Mouse (Mus musculus): ENCODE measurements at regions not wholly inside any gene's neighbourhood (a gene's known extent, or its start where the extent isn't known, plus 50 kb on each side); places are given as distances from the start of the nearest gene placed in this dataset.
A peak's percentile ranks its signal among the peaks of the same experiment; 100 is the strongest.

- peaks cover 3% of the 10 kb centered on the region; the same call in 1 of the 2 replicates for H3K27me3 ChIP-seq (ENCODE audit: insufficient read depth, low read length)
- no peak for ATAC-seq (ENCODE audit: extremely low read depth, insufficient number of reproducible peaks, low FRiP score, poor library complexity, severe bottlenecking)
- no peaks in the 10 kb centered on the region for H3K9me3 ChIP-seq (replicated peaks)
- no peak overlapping the region for H3K4me3 ChIP-seq (ENCODE audit: low read depth, low read length)
- DNase-seq (ENCODE audit: low spot score): no peak
- H3K4me1 ChIP-seq (ENCODE audit: insufficient read depth, low read depth, low read length): no peaks in the 10 kb centered on the region
- TF ChIP-seq CTCF (IDR thresholded peaks at IDR 0.05; ENCODE audit: low read depth, low read length) (no peak), POLR2AphosphoS5 (IDR thresholded peaks at IDR 0.05; ENCODE audit: insufficient replicate concordance, low read depth, low read length) (no peak), GATA2 (IDR thresholded peaks at IDR 0.05; ENCODE audit: borderline replicate concordance, low read depth, low read length) (no peak), TAL1 (conservative IDR thresholded peaks at IDR 0.05; ENCODE audit: low read depth, low read length) (no peak), GATA1 (IDR thresholded peaks at IDR 0.05; ENCODE audit: borderline replicate concordance, low read length) (no peak)
- no peaks in the 10 kb centered on the region for H3K36me3 ChIP-seq (replicated peaks)
Measured at GRCm38 (mm10) chr13:84754821-84755725, 434.1 kb upstream of the Ccnh start.

- H3K27me3 ChIP-seq (ENCODE audit: insufficient read depth, low read length): peaks cover 3% of the 10 kb centered on the region; the same call in 1 of the 2 replicates
- no peaks in the 10 kb centered on the region for H3K9me3 ChIP-seq (replicated peaks)
- DNase-seq (ENCODE audit: low spot score) (no peak), ATAC-seq (ENCODE audit: extremely low read depth, insufficient number of reproducible peaks, low FRiP score, poor library complexity, severe bottlenecking) (no peak)
- no peak overlapping the region for H3K4me3 ChIP-seq (ENCODE audit: low read depth, low read length)
- TF ChIP-seq GATA1 (IDR thresholded peaks at IDR 0.05; ENCODE audit: borderline replicate concordance, low read length) (no peak), TAL1 (conservative IDR thresholded peaks at IDR 0.05; ENCODE audit: low read depth, low read length) (no peak), GATA2 (IDR thresholded peaks at IDR 0.05; ENCODE audit: borderline replicate concordance, low read depth, low read length) (no peak), POLR2AphosphoS5 (IDR thresholded peaks at IDR 0.05; ENCODE audit: insufficient replicate concordance, low read depth, low read length) (no peak), CTCF (IDR thresholded peaks at IDR 0.05; ENCODE audit: low read depth, low read length) (no peak)
- no peaks in the 10 kb centered on the region for H3K36me3 ChIP-seq (replicated peaks)
- H3K4me1 ChIP-seq (ENCODE audit: insufficient read depth, low read depth, low read length): no peaks in the 10 kb centered on the region
Measured at GRCm38 (mm10) chr13:84756796-84757335, 432.3 kb upstream of the Ccnh start.

GRCm38 (mm10) chr13:84757896-84758567 lies 431.2 kb upstream of the Ccnh start:
- peaks cover 3% of the 10 kb centered on the region; the same call in 1 of the 2 replicates for H3K27me3 ChIP-seq (ENCODE audit: insufficient read depth, low read length)
- TF ChIP-seq POLR2AphosphoS5 (IDR thresholded peaks at IDR 0.05; ENCODE audit: insufficient replicate concordance, low read depth, low read length): no peak
- TF ChIP-seq CTCF (IDR thresholded peaks at IDR 0.05; ENCODE audit: low read depth, low read length): no peak
- TF ChIP-seq TAL1 (conservative IDR thresholded peaks at IDR 0.05; ENCODE audit: low read depth, low read length): no peak
- TF ChIP-seq GATA1 (IDR thresholded peaks at IDR 0.05; ENCODE audit: borderline replicate concordance, low read length): no peak
- TF ChIP-seq GATA2 (IDR thresholded peaks at IDR 0.05; ENCODE audit: borderline replicate concordance, low read depth, low read length): no peak
- H3K4me1 ChIP-seq (ENCODE audit: insufficient read depth, low read depth, low read length): no peaks in the 10 kb centered on the region
- ATAC-seq (ENCODE audit: extremely low read depth, insufficient number of reproducible peaks, low FRiP score, poor library complexity, severe bottlenecking) (no peak), DNase-seq (ENCODE audit: low spot score) (no peak)
- no peak overlapping the region for H3K4me3 ChIP-seq (ENCODE audit: low read depth, low read length)
- H3K36me3 ChIP-seq (replicated peaks): no peaks in the 10 kb centered on the region
- no peaks in the 10 kb centered on the region for H3K9me3 ChIP-seq (replicated peaks)

GRCm38 (mm10) chr13:84758568-84758900 lies 430.7 kb upstream of the Ccnh start:
- Histone ChIP-seq H3K4me1 (ENCODE audit: insufficient read depth, low read depth, low read length) (no peaks in the 10 kb centered on the region), H3K4me3 (ENCODE audit: low read depth, low read length) (no peak overlapping the region), H3K27me3 (ENCODE audit: insufficient read depth, low read length) (peaks cover 3% of the 10 kb centered on the region; the same call in 1 of the 2 replicates), H3K9me3 (replicated peaks) (no peaks in the 10 kb centered on the region), H3K36me3 (replicated peaks) (no peaks in the 10 kb centered on the region)
- ATAC-seq (ENCODE audit: extremely low read depth, insufficient number of reproducible peaks, low FRiP score, poor library complexity, severe bottlenecking): peak; percentile 73
- peak; percentile 7 for DNase-seq (ENCODE audit: low spot score)
- no peak for TF ChIP-seq POLR2AphosphoS5 (IDR thresholded peaks at IDR 0.05; ENCODE audit: insufficient replicate concordance, low read depth, low read length)
- TF ChIP-seq GATA1 (IDR thresholded peaks at IDR 0.05; ENCODE audit: borderline replicate concordance, low read length): no peak
- TF ChIP-seq CTCF (IDR thresholded peaks at IDR 0.05; ENCODE audit: low read depth, low read length): peak; percentile 51

GRCm38 (mm10) chr13:84759061-84759460 lies 430.1 kb upstream of the Ccnh start:
- ATAC-seq (ENCODE audit: extremely low read depth, insufficient number of reproducible peaks, low FRiP score, poor library complexity, severe bottlenecking) (no peak), DNase-seq (ENCODE audit: low spot score) (no peak)
- no peak overlapping the region for H3K4me3 ChIP-seq (ENCODE audit: low read depth, low read length)
- H3K27me3 ChIP-seq (ENCODE audit: insufficient read depth, low read length): peaks cover 3% of the 10 kb centered on the region; the same call in 1 of the 2 replicates
- no peaks in the 10 kb centered on the region for H3K9me3 ChIP-seq (replicated peaks)
- H3K36me3 ChIP-seq (replicated peaks): no peaks in the 10 kb centered on the region
- TF ChIP-seq TAL1 (conservative IDR thresholded peaks at IDR 0.05; ENCODE audit: low read depth, low read length): no peak
- TF ChIP-seq CTCF (IDR thresholded peaks at IDR 0.05; ENCODE audit: low read depth, low read length): no peak
- no peak for TF ChIP-seq POLR2AphosphoS5 (IDR thresholded peaks at IDR 0.05; ENCODE audit: insufficient replicate concordance, low read depth, low read length)
- no peak for TF ChIP-seq GATA2 (IDR thresholded peaks at IDR 0.05; ENCODE audit: borderline replicate concordance, low read depth, low read length)
- no peak for TF ChIP-seq GATA1 (IDR thresholded peaks at IDR 0.05; ENCODE audit: borderline replicate concordance, low read length)
- H3K4me1 ChIP-seq (ENCODE audit: insufficient read depth, low read depth, low read length): no peaks in the 10 kb centered on the region

GRCm38 (mm10) chr13:84760471-84760870 lies 428.7 kb upstream of the Ccnh start:
- DNase-seq (ENCODE audit: low spot score): no peak
- no peaks in the 10 kb centered on the region for H3K9me3 ChIP-seq (replicated peaks)
- ATAC-seq (ENCODE audit: extremely low read depth, insufficient number of reproducible peaks, low FRiP score, poor library complexity, severe bottlenecking): no peak
- no peaks in the 10 kb centered on the region for H3K36me3 ChIP-seq (replicated peaks)
- H3K4me3 ChIP-seq (ENCODE audit: low read depth, low read length): no peak overlapping the region
- H3K27me3 ChIP-seq (ENCODE audit: insufficient read depth, low read length): peaks cover 3% of the 10 kb centered on the region; the same call in 1 of the 2 replicates
- no peaks in the 10 kb centered on the region for H3K4me1 ChIP-seq (ENCODE audit: insufficient read depth, low read depth, low read length)
- TF ChIP-seq POLR2AphosphoS5 (IDR thresholded peaks at IDR 0.05; ENCODE audit: insufficient replicate concordance, low read depth, low read length) (no peak), GATA1 (IDR thresholded peaks at IDR 0.05; ENCODE audit: borderline replicate concordance, low read length) (no peak), TAL1 (conservative IDR thresholded peaks at IDR 0.05; ENCODE audit: low read depth, low read length) (no peak), GATA2 (IDR thresholded peaks at IDR 0.05; ENCODE audit: borderline replicate concordance, low read depth, low read length) (no peak), CTCF (IDR thresholded peaks at IDR 0.05; ENCODE audit: low read depth, low read length) (no peak)
